Mouse (Mus musculus): ENCODE measurements around the gene Olfr351. TPM values are rescaled to one million over a fixed set of nuclear protein-coding genes. Genes with fewer than 3 reads are reported as not detected.

Olfr351 gene
- total RNA-seq (2021): not detected

DNA sequence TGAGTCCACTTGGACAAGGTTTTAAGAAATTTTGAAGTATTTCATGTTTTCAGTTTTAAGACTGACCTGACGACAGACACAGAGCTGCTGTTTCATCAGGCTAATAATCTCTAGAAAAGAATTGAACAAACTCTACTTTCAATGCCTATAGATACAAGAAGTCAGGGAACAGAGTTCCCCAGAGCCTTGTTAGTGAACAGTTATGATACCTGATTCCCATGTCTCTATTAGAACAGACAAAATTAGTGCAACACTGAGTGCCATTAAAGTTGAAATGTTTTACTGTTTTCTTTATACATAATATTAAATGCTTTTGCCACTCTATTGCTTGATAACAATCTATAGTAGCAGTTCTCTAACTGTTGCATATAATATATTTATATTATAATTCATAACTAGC lies at the start of gene Olfr351:
TSS of gene Olfr351 (minus strand) at position 101 of the 400 bp plus-strand sequence.
- intact Hi-C loops (cut with DNase I): no loop called here
- no peak for DNase-seq (ENCODE audit: extremely low spot score in 1 of 2, low spot score in 2 of 2)

DNA sequence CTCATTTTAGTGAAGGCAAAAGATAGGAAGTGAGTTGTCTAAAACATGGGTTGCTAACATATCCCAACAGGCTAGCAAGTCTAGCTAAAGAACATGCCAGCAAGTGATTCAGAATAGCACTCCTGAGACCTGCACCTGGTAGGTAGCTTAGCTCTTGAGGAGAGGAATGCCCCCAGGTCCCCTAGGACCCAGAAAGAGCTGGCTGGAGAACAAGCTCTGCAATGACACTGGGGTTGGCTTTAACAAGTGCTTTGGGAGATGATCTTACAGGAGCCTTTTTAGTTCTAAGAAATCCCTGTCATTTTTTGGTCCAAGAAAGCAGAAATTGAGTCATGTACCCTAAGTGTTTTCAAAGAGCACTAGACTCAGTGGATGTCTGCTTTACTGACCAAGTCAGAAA lies 42.9 kb upstream of the Olfr351 start, which contains the start of gene Olfr354:
TSS of gene Olfr354 (plus strand) at position 301 of the 400 bp plus-strand sequence.
- intact Hi-C loops (cut with DNase I): no loop called here
- DNase-seq (ENCODE audit: extremely low spot score in 1 of 2, low spot score in 2 of 2): no peak

DNA sequence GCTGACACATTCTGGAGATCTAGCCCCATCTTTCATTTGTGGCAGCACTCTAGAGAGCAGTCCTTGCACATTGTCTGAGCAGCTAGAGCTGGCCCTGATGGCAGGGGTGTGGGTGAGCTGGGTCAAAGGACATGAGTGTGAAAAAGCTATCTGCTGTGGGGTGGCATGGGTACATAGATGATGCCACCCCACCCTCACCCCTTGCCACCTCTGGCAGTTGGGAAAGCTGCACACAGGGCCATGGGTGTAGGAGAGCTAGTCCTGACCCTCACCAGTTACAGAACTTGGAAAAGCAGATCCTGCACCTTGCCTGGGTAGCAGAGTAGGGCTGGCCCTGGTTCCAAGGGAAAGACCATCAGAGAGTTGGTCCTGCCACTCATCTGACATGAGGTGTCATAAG lies 34.7 kb upstream of the Olfr351 start:
- no peak for DNase-seq (ENCODE audit: extremely low spot score in 1 of 2, low spot score in 2 of 2)
- intact Hi-C loops (cut with DNase I): no loop called here

DNA sequence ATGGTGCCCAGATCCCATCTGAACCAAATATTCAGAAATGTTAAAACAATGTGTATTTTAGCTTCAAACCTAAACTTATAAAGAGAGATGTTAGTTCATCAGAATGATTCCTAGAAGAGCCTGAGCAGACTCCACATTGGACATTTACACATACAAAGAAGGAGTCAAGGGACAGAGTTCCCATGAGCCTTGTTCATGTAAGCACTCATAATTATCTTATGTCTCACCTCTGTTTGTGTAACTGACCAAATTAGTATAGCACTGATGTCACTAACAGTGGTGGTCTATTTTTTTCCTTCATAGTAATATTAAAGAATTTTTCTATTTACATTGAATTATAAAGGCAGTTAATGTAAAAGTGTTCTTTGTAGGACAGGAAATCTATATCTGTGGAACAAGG lies 30.4 kb upstream of the Olfr351 start, which contains the start of gene Olfr353:
TSS of gene Olfr353 (minus strand) at position 101 of the 400 bp plus-strand sequence.
- DNase-seq (ENCODE audit: extremely low spot score in 1 of 2, low spot score in 2 of 2): no peak
- intact Hi-C loops (cut with DNase I): no loop called here

DNA sequence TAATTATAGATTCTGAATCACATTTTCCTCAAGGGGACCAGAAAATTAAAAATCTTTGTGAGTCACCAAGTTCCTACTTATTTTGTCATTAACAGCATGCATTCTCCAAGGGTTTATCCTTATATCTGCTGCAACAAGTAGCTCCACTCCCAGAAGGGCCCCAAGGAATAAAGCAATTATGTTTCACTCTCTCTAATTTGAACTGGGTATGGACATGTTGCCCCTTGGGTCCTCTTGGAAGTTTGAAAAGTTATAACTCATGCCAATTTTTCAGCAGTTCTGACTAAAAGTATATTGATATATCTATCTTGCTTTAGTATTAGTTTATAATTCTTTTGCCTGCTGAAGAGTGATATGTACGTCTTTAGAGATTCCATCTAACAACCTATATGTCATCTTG lies 5.7 kb upstream of the Olfr351 start, which contains the start of gene Olfr352:
TSS of gene Olfr352 (plus strand) at position 301 of the 400 bp plus-strand sequence.
- intact Hi-C loops (cut with DNase I): no loop called here
- DNase-seq (ENCODE audit: extremely low spot score in 1 of 2, low spot score in 2 of 2): no peak

DNA sequence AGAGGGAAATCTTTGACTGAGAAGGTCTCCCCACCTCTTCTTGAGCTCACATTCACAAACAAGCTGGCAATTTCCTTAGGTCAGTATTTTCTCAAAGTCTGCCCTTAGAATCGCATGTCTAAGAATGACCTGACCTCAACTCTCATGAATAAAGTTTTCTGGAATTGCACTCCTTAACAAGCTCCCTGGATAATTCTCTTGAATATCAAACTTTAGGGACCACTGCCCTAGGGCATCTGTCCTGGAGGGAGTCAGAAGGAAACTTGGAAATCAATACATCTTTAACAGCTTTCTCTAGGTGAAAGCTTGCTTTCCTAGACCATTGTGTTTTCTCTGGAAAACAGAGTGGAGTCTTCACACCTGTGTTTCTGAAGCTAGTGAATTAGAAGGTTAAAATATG lies 16.4 kb downstream of the Olfr351 start, which contains the start of gene Olfr350:
TSS of gene Olfr350 (plus strand) at position 301 of the 400 bp plus-strand sequence.
- intact Hi-C loops (cut with DNase I): no loop called here
- no peak for DNase-seq (ENCODE audit: extremely low spot score in 1 of 2, low spot score in 2 of 2)

DNA sequence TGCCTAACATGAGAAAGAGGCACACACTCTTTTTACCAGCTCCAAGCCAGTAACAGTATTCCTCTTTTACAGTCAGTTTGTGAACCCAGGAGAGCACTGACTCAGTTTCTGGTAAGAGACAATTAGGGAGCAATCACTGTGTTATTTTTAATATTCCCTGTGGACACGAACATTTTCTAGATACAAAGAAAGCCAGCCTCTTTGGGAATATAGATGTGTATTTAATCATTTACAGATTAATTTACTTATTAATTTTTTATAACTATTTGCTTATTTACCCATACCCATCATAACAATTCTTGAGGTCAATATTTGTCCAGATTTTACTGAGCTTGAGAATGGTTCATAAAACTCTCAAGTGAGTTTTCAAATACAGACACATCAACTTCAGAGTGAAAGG lies 45.5 kb downstream of the Olfr351 start, which contains the start of gene Olfr3:
TSS of gene Olfr3 (minus strand) at position 101 of the 400 bp plus-strand sequence.
- intact Hi-C loops (cut with DNase I): no loop called here
- DNase-seq (ENCODE audit: extremely low spot score in 1 of 2, low spot score in 2 of 2): no peak

Other genes starting within 250 kb of the Olfr351 start
- not detected for gene Olfr345, start 222.6 kb downstream of the Olfr351 start, total RNA-seq (2021)
- gene Olfr346, start 176.9 kb downstream of the Olfr351 start, total RNA-seq (2021): not detected
- not detected for gene Olfr347, start 130.8 kb downstream of the Olfr351 start, total RNA-seq (2021)
- not detected for gene Olfr348, start 78.4 kb downstream of the Olfr351 start, total RNA-seq (2021)
- gene Olfr50, start 72.1 kb downstream of the Olfr351 start, total RNA-seq (2021): not detected
- not detected for gene Olfr3, start 45.6 kb downstream of the Olfr351 start, total RNA-seq (2021)
- gene Olfr350, start 16.4 kb downstream of the Olfr351 start, total RNA-seq (2021): not detected
- not detected for gene Olfr352, start 5.8 kb upstream of the Olfr351 start, total RNA-seq (2021)
- not detected for gene Olfr353, start 30.3 kb upstream of the Olfr351 start, total RNA-seq (2021)
- under 1 TPM in 1 of 2 experiments, not detected in 1; 0.04 TPM for gene Olfr354, start 43.0 kb upstream of the Olfr351 start, total RNA-seq (2021)
- not detected for gene Olfr355, start 66.2 kb upstream of the Olfr351 start, total RNA-seq (2021)
- not detected for gene Olfr356, start 74.5 kb upstream of the Olfr351 start, total RNA-seq (2021)
- not detected for gene Olfr357, start 131.2 kb upstream of the Olfr351 start, total RNA-seq (2021)
- not detected for gene Olfr358, start 146.7 kb upstream of the Olfr351 start, total RNA-seq (2021)
- not detected for gene Olfr360, start 203.1 kb upstream of the Olfr351 start, total RNA-seq (2021)
- gene Olfr361, start 226.6 kb upstream of the Olfr351 start, total RNA-seq (2021): not detected

All from left cerebral cortex, postnatal 10 days (tissue).